Mouse (Mus musculus): ENCODE results near the gene Col6a2. TPM values are rescaled to one million over a fixed set of nuclear protein-coding genes. Genes with fewer than 3 reads are reported as not detected.

The Col6a2 gene
- polyA plus RNA-seq, 1 experiment, result 47.2 TPM

DNA sequence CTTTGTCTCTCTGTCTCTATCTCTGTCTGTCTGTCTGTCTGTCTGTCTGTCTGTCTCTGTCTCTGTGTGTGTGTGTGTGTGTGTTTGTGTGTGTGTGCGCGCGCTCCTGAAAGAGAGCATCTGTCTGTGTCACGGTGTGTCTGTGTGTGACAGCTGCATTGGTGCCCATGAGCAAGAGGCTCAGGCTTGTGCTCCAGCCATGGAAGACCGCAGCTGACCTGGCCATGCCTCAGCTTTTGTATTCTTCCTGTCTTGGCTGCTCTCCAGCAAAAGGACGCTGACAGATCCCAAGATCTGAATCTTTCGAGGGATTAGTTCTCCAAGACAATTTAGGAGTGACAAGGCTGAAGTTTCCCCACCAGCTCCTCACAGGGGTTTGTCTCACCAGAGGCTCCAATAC is 1.5 kb upstream of the Col6a2 start:
- WGBS, result 86% methylated on average over 7 of the region's 7 CpGs
- Histone ChIP-seq H3K36me3 (ENCODE audit: control insufficient read depth, insufficient read depth, low read length) (no peaks in the 10 kb centered on the region), H3K4me3 (ENCODE audit: control insufficient read depth, insufficient read depth, low read length) (no peak overlapping the region), H3K27me3 (ENCODE audit: control insufficient read depth, insufficient read depth, low read length) (no peaks in the 10 kb centered on the region), H3K27ac (ENCODE audit: control insufficient read depth, insufficient read depth, low read length) (no peak overlapping the region), H3K4me1 (replicated peaks; ENCODE audit: control insufficient read depth, insufficient read depth, low read length) (peaks cover 8% of the 10 kb centered on the region)
- TF ChIP-seq CTCF (IDR thresholded peaks at IDR 0.05; ENCODE audit: borderline replicate concordance, control insufficient read depth, extremely low read depth, insufficient read depth, low read length, poor library complexity) (no peak), POLR2A (IDR thresholded peaks at IDR 0.05; ENCODE audit: control insufficient read depth, extremely low read depth, insufficient read depth, low read length, poor library complexity) (no peak)
- no peak for DNase-seq

DNA sequence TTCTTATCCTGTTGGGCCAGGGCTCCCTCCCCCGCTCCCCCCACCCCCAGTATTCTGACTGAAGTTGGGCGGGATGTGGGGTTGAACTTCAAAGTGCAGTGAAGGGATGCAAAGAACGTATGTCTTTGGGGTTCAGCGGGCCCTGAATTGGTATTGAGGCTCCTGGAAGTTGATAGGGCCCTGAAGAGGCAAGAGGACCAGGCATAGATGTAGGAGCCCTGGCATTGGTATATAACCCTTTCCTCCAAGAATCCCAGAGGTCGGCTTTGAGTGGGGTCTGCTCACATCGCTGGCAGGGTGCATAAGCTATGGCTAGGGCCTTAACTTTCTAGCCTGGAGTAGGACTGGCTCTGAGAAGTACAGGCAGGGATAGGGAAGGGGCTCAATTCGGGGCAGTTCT is 304 bp upstream of the Col6a2 start:
- TF ChIP-seq CTCF (IDR thresholded peaks at IDR 0.05; ENCODE audit: borderline replicate concordance, control insufficient read depth, extremely low read depth, insufficient read depth, low read length, poor library complexity), result no peak
- TF ChIP-seq POLR2A (IDR thresholded peaks at IDR 0.05; ENCODE audit: control insufficient read depth, extremely low read depth, insufficient read depth, low read length, poor library complexity), result no peak
- Histone ChIP-seq H3K4me3 (ENCODE audit: control insufficient read depth, insufficient read depth, low read length) (no peak overlapping the region), H3K27ac (ENCODE audit: control insufficient read depth, insufficient read depth, low read length) (no peak overlapping the region; the same call in 1 of the 2 replicates), H3K27me3 (ENCODE audit: control insufficient read depth, insufficient read depth, low read length) (no peaks in the 10 kb centered on the region), H3K36me3 (ENCODE audit: control insufficient read depth, insufficient read depth, low read length) (no peaks in the 10 kb centered on the region), H3K4me1 (replicated peaks; ENCODE audit: control insufficient read depth, insufficient read depth, low read length) (peaks cover 8% of the 10 kb centered on the region)
- WGBS, result 33% methylated on average over 7 of the region's 7 CpGs
- DNase-seq, result no peak

DNA sequence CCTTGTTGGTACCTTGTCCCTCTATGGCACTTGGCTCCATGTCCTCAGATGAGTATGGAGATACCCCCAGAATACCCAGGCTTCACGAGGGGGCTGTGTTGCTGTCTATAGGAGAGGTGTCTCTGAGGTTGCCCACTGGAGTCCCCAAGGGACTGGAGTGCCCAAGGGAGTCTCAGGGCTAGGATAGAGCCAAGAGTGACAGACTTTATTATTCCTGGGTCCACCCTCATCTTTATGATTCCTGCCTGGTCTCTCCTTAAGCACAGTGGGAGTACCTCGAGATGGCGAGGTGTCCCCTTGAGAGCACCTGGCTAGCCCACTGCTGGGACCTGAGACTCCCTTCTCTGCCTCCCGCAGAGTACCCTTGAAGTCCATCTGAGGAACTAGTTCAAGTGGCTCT is 1.0 kb downstream of the Col6a2 start:
- Histone ChIP-seq H3K27ac (ENCODE audit: control insufficient read depth, insufficient read depth, low read length) (no peak overlapping the region), H3K36me3 (ENCODE audit: control insufficient read depth, insufficient read depth, low read length) (no peaks in the 10 kb centered on the region), H3K4me1 (replicated peaks; ENCODE audit: control insufficient read depth, insufficient read depth, low read length) (peaks cover 8% of the 10 kb centered on the region), H3K27me3 (ENCODE audit: control insufficient read depth, insufficient read depth, low read length) (no peaks in the 10 kb centered on the region), H3K4me3 (ENCODE audit: control insufficient read depth, insufficient read depth, low read length) (no peak overlapping the region)
- DNase-seq, result no peak
- TF ChIP-seq POLR2A (IDR thresholded peaks at IDR 0.05; ENCODE audit: control insufficient read depth, extremely low read depth, insufficient read depth, low read length, poor library complexity) (no peak), CTCF (IDR thresholded peaks at IDR 0.05; ENCODE audit: borderline replicate concordance, control insufficient read depth, extremely low read depth, insufficient read depth, low read length, poor library complexity) (no peak)
- WGBS, result 88% methylated on average over 4 of the region's 4 CpGs

- Histone ChIP-seq H3K27ac (ENCODE audit: control insufficient read depth, insufficient read depth, low read length) (no peak overlapping the region), H3K36me3 (ENCODE audit: control insufficient read depth, insufficient read depth, low read length) (no peaks in the 10 kb centered on the region), H3K4me3 (ENCODE audit: control insufficient read depth, insufficient read depth, low read length) (no peak overlapping the region), H3K27me3 (ENCODE audit: control insufficient read depth, insufficient read depth, low read length) (no peaks in the 10 kb centered on the region), H3K4me1 (replicated peaks; ENCODE audit: control insufficient read depth, insufficient read depth, low read length) (no peaks in the 10 kb centered on the region)
- no peak for DNase-seq
- WGBS, result 91% methylated on average over 7 of the region's 7 CpGs
- TF ChIP-seq CTCF (IDR thresholded peaks at IDR 0.05; ENCODE audit: borderline replicate concordance, control insufficient read depth, extremely low read depth, insufficient read depth, low read length, poor library complexity) (no peak), POLR2A (IDR thresholded peaks at IDR 0.05; ENCODE audit: control insufficient read depth, extremely low read depth, insufficient read depth, low read length, poor library complexity) (no peak)
These were observed 11.0 kb downstream of the Col6a2 start for GRCm38 (mm10) chr10:76612473-76612872.

GRCm38 (mm10) chr10:76602690-76603089 is 20.7 kb downstream of the Col6a2 start:
- H3K27me3 ChIP-seq (ENCODE audit: control insufficient read depth, insufficient read depth, low read length), result no peaks in the 10 kb centered on the region
- no peak overlapping the region for H3K4me3 ChIP-seq (ENCODE audit: control insufficient read depth, insufficient read depth, low read length)
- TF ChIP-seq POLR2A (IDR thresholded peaks at IDR 0.05; ENCODE audit: control insufficient read depth, extremely low read depth, insufficient read depth, low read length, poor library complexity), result no peak
- TF ChIP-seq CTCF (IDR thresholded peaks at IDR 0.05; ENCODE audit: borderline replicate concordance, control insufficient read depth, extremely low read depth, insufficient read depth, low read length, poor library complexity), result no peak
- 85% methylated on average over 3 of the region's 3 CpGs for WGBS
- H3K4me1 ChIP-seq (replicated peaks; ENCODE audit: control insufficient read depth, insufficient read depth, low read length), result no peaks in the 10 kb centered on the region
- H3K36me3 ChIP-seq (ENCODE audit: control insufficient read depth, insufficient read depth, low read length), result no peaks in the 10 kb centered on the region
- no peak for DNase-seq
- no peak overlapping the region for H3K27ac ChIP-seq (ENCODE audit: control insufficient read depth, insufficient read depth, low read length)

DNA sequence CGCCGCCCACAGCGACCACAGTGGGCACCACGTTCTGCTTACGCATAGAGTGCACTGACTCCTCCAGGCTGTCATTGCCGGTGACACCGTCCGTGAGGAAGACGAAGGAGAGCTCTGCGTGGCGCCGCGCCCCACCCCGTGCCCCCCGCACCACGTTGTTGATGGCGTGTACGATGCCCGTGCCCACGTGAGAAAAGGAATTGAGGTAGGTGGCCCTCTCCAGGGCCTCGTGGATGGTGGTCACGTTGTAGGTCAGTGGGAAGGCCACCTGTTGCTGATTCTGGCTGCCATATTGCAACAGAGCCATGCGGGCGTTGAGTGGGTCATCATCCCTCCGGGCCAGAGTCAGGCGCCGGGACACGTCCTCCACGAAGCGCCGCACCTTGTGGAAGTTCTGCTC is 27.1 kb downstream of the Col6a2 start:
- Histone ChIP-seq H3K4me3 (ENCODE audit: control insufficient read depth, insufficient read depth, low read length) (no peak overlapping the region), H3K27ac (ENCODE audit: control insufficient read depth, insufficient read depth, low read length) (no peak overlapping the region), H3K27me3 (ENCODE audit: control insufficient read depth, insufficient read depth, low read length) (no peaks in the 10 kb centered on the region), H3K4me1 (replicated peaks; ENCODE audit: control insufficient read depth, insufficient read depth, low read length) (no peaks in the 10 kb centered on the region), H3K36me3 (ENCODE audit: control insufficient read depth, insufficient read depth, low read length) (no peaks in the 10 kb centered on the region)
- TF ChIP-seq CTCF (IDR thresholded peaks at IDR 0.05; ENCODE audit: borderline replicate concordance, control insufficient read depth, extremely low read depth, insufficient read depth, low read length, poor library complexity) (no peak), POLR2A (IDR thresholded peaks at IDR 0.05; ENCODE audit: control insufficient read depth, extremely low read depth, insufficient read depth, low read length, poor library complexity) (no peak)
- WGBS, result 91% methylated on average over 31 of the region's 31 CpGs
- no peak for DNase-seq

DNA sequence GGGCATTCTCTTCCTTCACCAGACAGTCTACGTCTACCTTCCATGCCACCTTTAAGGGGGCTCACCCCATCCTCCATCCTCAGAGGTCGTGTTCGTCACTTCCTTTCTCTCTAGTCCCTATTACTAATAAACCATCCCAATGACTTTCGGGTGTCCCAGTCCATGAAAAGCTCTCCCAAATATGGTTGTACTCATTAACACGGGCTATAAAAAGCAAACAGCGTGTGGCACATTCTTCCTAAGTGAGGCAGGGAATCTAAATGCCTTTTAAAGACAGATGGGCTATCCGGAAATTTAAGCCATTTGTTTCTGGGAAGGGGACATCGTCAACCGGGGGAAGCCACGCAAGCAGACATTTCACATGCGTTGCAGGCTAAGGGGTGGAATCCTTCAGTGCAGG is 33.2 kb downstream of the Col6a2 start:
- DNase-seq, result no peak
- TF ChIP-seq CTCF (IDR thresholded peaks at IDR 0.05; ENCODE audit: borderline replicate concordance, control insufficient read depth, extremely low read depth, insufficient read depth, low read length, poor library complexity), result no peak
- TF ChIP-seq POLR2A (IDR thresholded peaks at IDR 0.05; ENCODE audit: control insufficient read depth, extremely low read depth, insufficient read depth, low read length, poor library complexity), result no peak
- Histone ChIP-seq H3K4me1 (replicated peaks; ENCODE audit: control insufficient read depth, insufficient read depth, low read length) (no peaks in the 10 kb centered on the region), H3K27ac (ENCODE audit: control insufficient read depth, insufficient read depth, low read length) (no peak overlapping the region), H3K4me3 (ENCODE audit: control insufficient read depth, insufficient read depth, low read length) (no peak overlapping the region), H3K36me3 (ENCODE audit: control insufficient read depth, insufficient read depth, low read length) (no peaks in the 10 kb centered on the region), H3K27me3 (ENCODE audit: control insufficient read depth, insufficient read depth, low read length) (no peaks in the 10 kb centered on the region)
- 91% methylated on average over 11 of the region's 11 CpGs for WGBS
